Mouse (Mus musculus): ENCODE data around the gene Rhbg.

Rhbg gene

GRCm38 (mm10) chr3:88256382-88256781 lies 1.9 kb upstream of the Rhbg start:
- DNase-seq (ENCODE audit: low spot score in 2 of 2), result no peak

GRCm38 (mm10) chr3:88255950-88256349 lies 1.4 kb upstream of the Rhbg start:
- no peak for DNase-seq (ENCODE audit: low spot score in 2 of 2)

- DNase-seq (ENCODE audit: low spot score in 2 of 2), result no peak
These were observed 1.8 kb downstream of the Rhbg start for GRCm38 (mm10) chr3:88252739-88253138.

- DNase-seq (ENCODE audit: low spot score in 2 of 2), result no peak
These were observed 6.1 kb downstream of the Rhbg start for GRCm38 (mm10) chr3:88248406-88248805.

- no peak for DNase-seq (ENCODE audit: low spot score in 2 of 2)
These were observed 6.8 kb downstream of the Rhbg start for GRCm38 (mm10) chr3:88247666-88248065.

GRCm38 (mm10) chr3:88245811-88246210 lies 8.7 kb downstream of the Rhbg start:
- DNase-seq (ENCODE audit: low spot score in 2 of 2), result peak; percentile 74 to 80

GRCm38 (mm10) chr3:88244071-88244470 lies 10.4 kb downstream of the Rhbg start:
- DNase-seq (ENCODE audit: low spot score in 2 of 2), result peak; percentile 53 to 67

- peak; percentile 55 to 77 for DNase-seq (ENCODE audit: low spot score in 2 of 2)
These were observed 12.0 kb downstream of the Rhbg start for GRCm38 (mm10) chr3:88242531-88242930.

GRCm38 (mm10) chr3:88241045-88241786 lies 13.3 kb downstream of the Rhbg start:
- DNase-seq (ENCODE audit: low spot score in 2 of 2), result no peak

GRCm38 (mm10) chr3:88239446-88239845 lies 15.1 kb downstream of the Rhbg start:
- no peak for DNase-seq (ENCODE audit: low spot score in 2 of 2)

- DNase-seq (ENCODE audit: low spot score in 2 of 2), result no peak
These were observed 15.6 kb downstream of the Rhbg start for GRCm38 (mm10) chr3:88238866-88239391.

- DNase-seq (ENCODE audit: low spot score in 2 of 2), result peak in 1 of 2 experiments; percentile 51
These were observed 16.8 kb downstream of the Rhbg start for GRCm38 (mm10) chr3:88237556-88238194.

GRCm38 (mm10) chr3:88237161-88237555 lies 17.4 kb downstream of the Rhbg start:
- no peak for DNase-seq (ENCODE audit: low spot score in 2 of 2)

- no peak for DNase-seq (ENCODE audit: low spot score in 2 of 2)
These were observed 18.9 kb downstream of the Rhbg start for GRCm38 (mm10) chr3:88235616-88236015.

- DNase-seq (ENCODE audit: low spot score in 2 of 2), result peak in 1 of 2 experiments; percentile 66
These were observed 19.3 kb downstream of the Rhbg start for GRCm38 (mm10) chr3:88235216-88235615.

- DNase-seq (ENCODE audit: low spot score in 2 of 2), result peak in 1 of 2 experiments; percentile 64
These were observed 20.5 kb downstream of the Rhbg start for GRCm38 (mm10) chr3:88234041-88234440.

GRCm38 (mm10) chr3:88232851-88233649 lies 21.5 kb downstream of the Rhbg start:
- DNase-seq (ENCODE audit: low spot score in 2 of 2), result no peak

GRCm38 (mm10) chr3:88232301-88232702 lies 22.2 kb downstream of the Rhbg start:
- DNase-seq (ENCODE audit: low spot score in 2 of 2), result no peak

GRCm38 (mm10) chr3:88231061-88231641 lies 23.4 kb downstream of the Rhbg start:
- no peak for DNase-seq (ENCODE audit: low spot score in 2 of 2)

- no peak for DNase-seq (ENCODE audit: low spot score in 2 of 2)
These were observed 24.1 kb downstream of the Rhbg start for GRCm38 (mm10) chr3:88230262-88231047.

- no peak for DNase-seq (ENCODE audit: low spot score in 2 of 2)
These were observed 25.0 kb downstream of the Rhbg start for GRCm38 (mm10) chr3:88229526-88229925.
